Mouse (Mus musculus): ENCODE measurements at regions not wholly inside any gene's neighbourhood (a gene's known extent, or its start where the extent isn't known, plus 50 kb on each side); places are given as distances from the start of the nearest gene placed in this dataset.

DNA sequence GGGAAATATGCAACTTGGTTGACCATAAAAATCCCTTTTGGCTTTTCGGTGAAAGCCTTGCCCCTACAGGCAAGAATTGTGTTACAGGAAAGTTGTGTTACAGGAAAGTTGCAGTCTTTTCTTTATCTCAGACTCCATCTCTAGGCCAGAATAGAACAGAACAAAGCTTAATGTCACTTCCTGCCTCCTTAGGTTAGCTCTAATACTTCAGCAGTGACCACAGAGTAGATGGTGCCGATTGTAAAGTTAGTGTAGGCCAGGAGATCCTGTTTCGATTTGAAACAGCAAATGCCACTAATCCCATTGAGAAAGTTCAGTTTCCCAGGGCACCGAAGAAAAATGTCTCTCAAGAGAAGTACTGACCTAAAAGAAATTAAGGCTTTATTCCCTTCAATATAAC is 170.3 kb upstream of the Agr3 start:
- TF ChIP-seq HCFC1 (IDR thresholded peaks at IDR 0.05; ENCODE audit: borderline replicate concordance, insufficient read depth, low read length) (no peak), ZC3H11A (IDR thresholded peaks at IDR 0.05; ENCODE audit: borderline replicate concordance, low read depth, low read length) (no peak), ZNF384 (IDR thresholded peaks at IDR 0.05; ENCODE audit: low read depth, low read length) (no peak), CHD2 (IDR thresholded peaks at IDR 0.05; ENCODE audit: low read depth, low read length) (no peak)

All from ES-E14 (cell line).